Mouse (Mus musculus) small intestine, adult 2 months (tissue): Measurements from ENCODE around the gene Gnao1. TPM values are rescaled to one million over a fixed set of nuclear protein-coding genes. Genes with fewer than 3 reads are reported as not detected.
A peak's percentile ranks its signal among the peaks of the same experiment; 100 is the strongest.

ENCODE experiments used
- H3K27ac ChIP-seq: fragments of 200-500 bp; 2 replicates; pipeline ENCODE4 v1.5.1; 2012; ENCODE audit warnings: low read depth, low read length, control low read depth, inconsistent platforms; ENCODE audit not compliant: insufficient read depth
- H3K27me3 ChIP-seq: fragments of 200-500 bp; 2 replicates; pipeline ENCODE4 v1.6.1; 2012; ENCODE audit warnings: mild to moderate bottlenecking, moderate library complexity, low read length, inconsistent platforms; ENCODE audit not compliant: control insufficient read depth, insufficient read depth
- H3K36me3 ChIP-seq: fragments of 200-500 bp; 2 replicates; pipeline ENCODE4 v1.6.1; 2012; ENCODE audit warnings: mild to moderate bottlenecking, low read length, control low read depth, inconsistent platforms; ENCODE audit not compliant: control insufficient read depth, insufficient read depth
- H3K4me1 ChIP-seq: fragments of 200-500 bp; 2 replicates; pipeline ENCODE4 v1.6.1; 2012; ENCODE audit warnings: low read length, inconsistent platforms, mixed read lengths; ENCODE audit not compliant: control insufficient read depth, insufficient read depth, insufficient read length
- H3K4me3 ChIP-seq: fragments of 200-500 bp; 2 replicates; pipeline ENCODE4 v1.5.1; 2012; ENCODE audit warnings: low read depth, mild to moderate bottlenecking, control low read depth, inconsistent platforms, low read length, moderate library complexity
- CTCF ChIP-seq: fragments of 200-500 bp; IDR thresholded peaks from 2 replicates; pipeline ENCODE4 v1.5.1; 2012; ENCODE audit warnings: low read depth, mild to moderate bottlenecking, control low read depth, inconsistent platforms, low read length, moderate library complexity, mixed read lengths; ENCODE audit not compliant: insufficient replicate concordance, insufficient read length; ENCODE audit errors: extremely low read depth
- POLR2A ChIP-seq: fragments of 200-500 bp; IDR thresholded peaks from 2 replicates; pipeline ENCODE4 v1.6.1; 2012; ENCODE audit warnings: low read depth, mild to moderate bottlenecking, control low read depth, inconsistent platforms, low read length, moderate library complexity
- whole genome bisulfite sequencing: fragments of 180-500 bp; shearing (Covaris S2); methylation state at CpG from one replicate; pipeline ENCODE4 v1.1.7; 2018; 5-methylcytosine and 5-hydroxymethylcytosine counted together
- polyA plus RNA-seq: library from polyadenylated mRNA; depleted of rRNA; stranded (reverse); fragments of >200 nt; gene quantifications from 2 replicates; pipeline ENCODE4 v1.2.3, GENCODE M21; 2012

Gnao1 gene
- polyA plus RNA-seq, 1 experiment: 13.6 TPM

DNA sequence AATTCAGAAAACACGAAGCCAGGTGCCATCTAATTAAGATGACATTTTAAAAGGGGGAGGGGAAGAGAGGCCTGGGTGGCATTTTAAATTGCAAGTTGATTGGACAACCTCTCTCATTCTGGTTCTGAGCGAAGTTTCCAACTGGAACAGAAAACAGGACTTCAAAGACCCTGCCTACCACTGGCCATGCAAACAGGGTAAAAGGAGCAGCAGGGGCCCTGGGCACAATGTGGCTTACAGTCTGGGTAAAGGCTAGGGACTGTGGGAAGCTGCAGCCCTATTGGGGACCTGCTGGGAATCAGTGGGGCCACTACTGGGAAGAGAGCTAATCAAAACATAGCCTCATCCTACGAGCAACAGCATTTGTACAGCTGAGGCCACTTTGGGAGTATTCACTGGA, 115.7 kb downstream of the Gnao1 start:
- TF ChIP-seq POLR2A: no peak
- TF ChIP-seq CTCF: no peak
- Histone ChIP-seq H3K27ac (no peak overlapping the region), H3K4me3 (no peak overlapping the region), H3K36me3 (no peaks in the 10 kb centered on the region), H3K4me1 (peaks cover 7% of the 10 kb centered on the region), H3K27me3 (no peaks in the 10 kb centered on the region)
- 63% methylated on average over 3 of the region's 3 CpGs for WGBS

DNA sequence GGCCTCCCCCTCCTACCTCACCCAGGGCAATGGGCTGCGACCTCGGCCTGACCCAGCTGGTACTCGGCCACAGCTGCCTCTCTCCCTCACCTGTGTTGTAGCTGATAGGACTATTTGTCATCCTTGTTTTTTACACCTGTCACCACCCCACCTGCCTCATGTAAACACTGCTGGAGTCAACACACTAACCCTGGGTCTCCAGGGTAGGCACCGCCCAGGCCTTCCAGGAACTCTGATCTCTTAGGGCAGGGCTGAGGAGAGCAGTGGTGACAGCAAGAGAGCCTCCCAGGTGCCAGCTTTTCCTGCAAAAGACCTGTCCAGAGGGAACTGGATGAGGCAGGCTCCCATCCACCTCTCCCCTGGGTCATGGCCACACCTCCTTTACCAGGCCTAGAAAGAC, 119.5 kb downstream of the Gnao1 start:
- no peak overlapping the region for H3K27ac ChIP-seq
- no peaks in the 10 kb centered on the region for H3K36me3 ChIP-seq
- H3K4me1 ChIP-seq: peaks cover 9% of the 10 kb centered on the region
- no peak for TF ChIP-seq CTCF
- TF ChIP-seq POLR2A: no peak
- H3K27me3 ChIP-seq: no peaks in the 10 kb centered on the region
- no peak overlapping the region for H3K4me3 ChIP-seq
- 32% methylated on average over 4 of the region's 4 CpGs for WGBS

DNA sequence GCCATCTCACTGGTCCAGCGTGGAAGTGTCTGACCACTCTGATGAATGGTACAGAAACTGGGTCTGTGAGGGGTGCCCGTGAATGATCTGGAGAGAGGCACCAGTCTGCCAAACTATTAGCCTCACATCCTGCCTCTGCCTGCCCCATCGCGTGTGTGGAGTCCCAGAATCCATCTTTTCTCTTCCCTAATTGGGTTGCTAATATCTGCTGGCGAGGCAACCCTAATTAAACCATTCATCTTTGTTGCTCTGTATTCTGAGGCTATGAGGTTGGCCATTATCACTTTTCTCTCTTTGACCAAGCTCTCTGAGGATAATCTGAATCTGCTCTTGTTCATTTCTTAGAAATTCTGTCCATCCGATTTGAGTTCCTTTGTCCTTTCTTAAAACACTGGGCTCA, 121.6 kb downstream of the Gnao1 start:
- Histone ChIP-seq H3K4me3 (no peak overlapping the region), H3K27me3 (no peaks in the 10 kb centered on the region), H3K36me3 (no peaks in the 10 kb centered on the region), H3K27ac (no peak overlapping the region), H3K4me1 (peaks cover 9% of the 10 kb centered on the region)
- TF ChIP-seq CTCF (no peak), POLR2A (no peak)
- WGBS: 90% methylated on average over 6 of the region's 6 CpGs

DNA sequence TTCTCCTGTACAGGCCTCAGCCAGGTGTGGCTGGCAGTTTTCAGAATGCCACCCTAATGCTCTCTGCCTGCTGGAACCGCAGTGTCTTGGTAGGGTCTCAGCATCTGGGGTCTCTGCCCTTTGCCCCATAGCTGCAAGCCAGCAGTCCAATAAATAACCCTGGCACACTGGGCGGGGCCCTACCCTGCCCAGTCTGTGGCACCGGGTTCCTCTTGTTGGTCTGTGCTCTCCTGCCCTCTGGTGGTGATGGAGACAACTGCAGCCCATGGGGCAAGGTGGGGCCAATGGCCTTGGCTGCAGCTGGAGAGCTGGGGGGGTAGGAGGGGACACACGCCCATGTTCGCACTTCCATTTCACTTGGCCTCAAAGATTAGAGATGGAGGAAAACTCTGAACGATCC, 123.1 kb downstream of the Gnao1 start:
- Histone ChIP-seq H3K27me3 (no peaks in the 10 kb centered on the region), H3K4me3 (no peak overlapping the region), H3K27ac (no peak overlapping the region), H3K4me1 (peaks cover 9% of the 10 kb centered on the region), H3K36me3 (no peaks in the 10 kb centered on the region)
- peak; percentile 98 for TF ChIP-seq CTCF
- no peak for TF ChIP-seq POLR2A
- WGBS: 6% methylated on average over 6 of the region's 6 CpGs

DNA sequence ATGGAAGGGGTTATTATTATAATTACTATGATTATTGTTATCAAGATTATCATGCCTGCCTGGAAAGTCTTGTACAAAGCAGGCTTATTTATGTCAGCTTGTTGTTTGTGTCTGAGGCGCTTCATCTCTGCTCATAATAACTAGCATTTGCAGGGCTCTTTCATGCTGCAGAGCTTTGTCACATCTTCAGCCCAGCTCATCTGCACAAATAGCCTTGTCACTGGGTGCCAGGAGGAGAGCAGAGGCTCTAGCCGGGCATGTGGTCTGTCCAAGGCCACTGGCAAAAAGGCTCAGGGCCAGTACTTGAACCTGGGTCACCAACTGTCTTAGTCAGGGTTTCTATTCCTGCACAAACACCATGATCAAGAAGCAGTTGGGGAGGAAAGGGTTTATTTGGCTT, 123.5 kb downstream of the Gnao1 start:
- Histone ChIP-seq H3K36me3 (no peaks in the 10 kb centered on the region), H3K27ac (no peak overlapping the region), H3K4me1 (peaks cover 9% of the 10 kb centered on the region), H3K27me3 (no peaks in the 10 kb centered on the region), H3K4me3 (no peak overlapping the region)
- 77% methylated on average over 2 of the region's 2 CpGs for WGBS
- TF ChIP-seq POLR2A: no peak
- TF ChIP-seq CTCF: no peak

DNA sequence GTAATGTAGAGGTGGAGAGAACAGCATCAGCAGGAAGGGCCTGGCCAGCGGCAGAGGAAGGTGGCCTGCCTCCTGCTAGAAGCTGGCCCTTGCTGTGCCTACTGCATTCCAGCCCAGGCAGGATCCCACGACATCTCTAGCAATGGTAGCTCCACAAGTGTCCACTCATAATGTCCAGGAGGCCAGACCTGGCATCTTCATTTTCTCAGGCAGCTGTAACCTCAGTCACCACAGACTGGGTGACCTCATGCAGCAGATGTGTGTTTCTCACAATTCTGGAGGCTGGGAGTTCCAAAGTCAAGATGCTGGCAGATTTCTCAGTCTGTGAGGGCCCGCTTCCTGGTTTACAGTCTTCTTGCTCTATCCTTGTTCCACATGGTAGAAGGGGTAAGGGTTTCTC, 128.4 kb downstream of the Gnao1 start:
- 77% methylated on average over 3 of the region's 3 CpGs for WGBS
- H3K36me3 ChIP-seq: no peaks in the 10 kb centered on the region
- no peaks in the 10 kb centered on the region; the same call in 1 of the 2 replicates for H3K27me3 ChIP-seq
- TF ChIP-seq CTCF (no peak), POLR2A (no peak)
- H3K27ac ChIP-seq: no peak overlapping the region
- H3K4me1 ChIP-seq: no peaks in the 10 kb centered on the region
- no peak overlapping the region for H3K4me3 ChIP-seq

DNA sequence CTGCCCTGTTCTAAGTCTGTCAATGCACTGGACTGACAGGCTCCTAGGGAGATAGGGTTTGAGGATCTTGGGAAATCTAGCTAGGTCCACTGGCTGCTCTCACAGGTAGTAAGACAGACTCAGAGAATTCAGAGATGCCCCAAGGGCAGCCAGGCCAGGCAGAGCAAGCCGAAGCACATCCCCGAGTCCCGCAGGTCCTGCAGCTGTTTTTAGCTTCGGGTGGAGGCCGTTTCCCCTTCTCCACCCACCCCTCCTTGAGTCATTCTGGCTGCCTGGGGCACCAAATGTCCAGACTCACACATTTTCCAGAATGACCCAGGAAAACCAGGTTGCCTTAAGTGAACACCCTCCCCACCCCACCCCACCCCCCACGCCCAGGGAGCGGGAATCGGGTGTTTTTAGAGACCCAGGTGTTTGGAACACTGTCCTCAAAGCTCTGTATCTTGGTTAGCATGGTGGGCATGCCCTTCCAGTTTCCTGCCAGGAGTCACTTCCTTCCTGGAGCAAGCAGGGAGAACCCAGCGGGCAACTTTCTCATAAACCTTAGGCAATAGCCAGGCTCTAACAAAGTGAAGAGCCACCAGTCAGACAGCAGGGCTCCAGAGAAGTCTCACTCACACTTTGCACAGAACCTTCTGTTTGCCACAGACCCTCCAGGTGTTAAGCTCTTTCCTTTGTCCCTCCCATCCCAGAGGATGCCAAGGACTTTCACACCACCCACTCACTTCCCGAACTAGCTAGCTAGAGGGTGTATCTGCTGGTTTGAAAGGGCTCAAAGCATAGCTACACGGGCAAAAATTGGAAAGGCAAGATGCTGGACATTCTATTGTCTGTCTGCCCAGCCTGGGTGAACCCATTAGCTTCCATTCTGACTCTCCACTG, 131.0 kb downstream of the Gnao1 start:
- WGBS: 59% methylated on average over 11 of the region's 11 CpGs
- H3K36me3 ChIP-seq: no peaks in the 10 kb centered on the region
- no peaks in the 10 kb centered on the region; the same call in 1 of the 2 replicates for H3K27me3 ChIP-seq
- no peak overlapping the region for H3K4me3 ChIP-seq
- TF ChIP-seq CTCF (no peak), POLR2A (no peak)
- H3K4me1 ChIP-seq: no peaks in the 10 kb centered on the region
- no peak overlapping the region for H3K27ac ChIP-seq

DNA sequence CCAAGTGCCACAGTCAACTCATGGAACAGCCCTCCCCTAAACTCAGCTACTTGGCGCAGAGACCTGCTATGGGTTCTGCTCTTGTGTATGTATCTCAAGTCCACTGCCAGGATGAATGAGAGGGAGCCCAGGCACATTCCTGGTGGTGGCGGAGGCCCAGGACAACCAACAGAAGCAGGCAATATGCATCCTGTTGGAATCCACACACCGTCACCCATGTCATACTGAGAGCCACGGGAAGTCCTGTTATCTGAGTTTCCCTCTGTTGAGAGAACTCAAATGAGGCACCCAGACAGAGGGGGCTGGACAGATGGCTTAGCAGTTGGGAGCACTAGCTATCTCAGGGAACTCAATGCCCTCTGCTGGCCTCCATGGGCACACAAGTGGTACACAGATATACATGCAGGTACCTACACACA, 131.9 kb downstream of the Gnao1 start:
- 60% methylated on average over 4 of the region's 4 CpGs for WGBS

More for the DNA sequence above, 131.9 kb downstream of the Gnao1 start:
- Histone ChIP-seq H3K4me1 (peaks cover 1% of the 10 kb centered on the region; the same call in 1 of the 2 replicates), H3K36me3 (no peaks in the 10 kb centered on the region), H3K27ac (no peak overlapping the region), H3K4me3 (no peak overlapping the region), H3K27me3 (no peaks in the 10 kb centered on the region; the same call in 1 of the 2 replicates)
- TF ChIP-seq POLR2A: no peak
- no peak for TF ChIP-seq CTCF
